Mouse (Mus musculus): ENCODE data around the gene Pitx2. TPM values are rescaled to one million over a fixed set of nuclear protein-coding genes. Genes with fewer than 3 reads are reported as not detected.

Pitx2 gene
- 28.1 and 29.0 TPM in 2 replicates for polyA plus RNA-seq (2015; fragmentation: Nextera tagmentation; extraction: Ambion mirVana)

DNA sequence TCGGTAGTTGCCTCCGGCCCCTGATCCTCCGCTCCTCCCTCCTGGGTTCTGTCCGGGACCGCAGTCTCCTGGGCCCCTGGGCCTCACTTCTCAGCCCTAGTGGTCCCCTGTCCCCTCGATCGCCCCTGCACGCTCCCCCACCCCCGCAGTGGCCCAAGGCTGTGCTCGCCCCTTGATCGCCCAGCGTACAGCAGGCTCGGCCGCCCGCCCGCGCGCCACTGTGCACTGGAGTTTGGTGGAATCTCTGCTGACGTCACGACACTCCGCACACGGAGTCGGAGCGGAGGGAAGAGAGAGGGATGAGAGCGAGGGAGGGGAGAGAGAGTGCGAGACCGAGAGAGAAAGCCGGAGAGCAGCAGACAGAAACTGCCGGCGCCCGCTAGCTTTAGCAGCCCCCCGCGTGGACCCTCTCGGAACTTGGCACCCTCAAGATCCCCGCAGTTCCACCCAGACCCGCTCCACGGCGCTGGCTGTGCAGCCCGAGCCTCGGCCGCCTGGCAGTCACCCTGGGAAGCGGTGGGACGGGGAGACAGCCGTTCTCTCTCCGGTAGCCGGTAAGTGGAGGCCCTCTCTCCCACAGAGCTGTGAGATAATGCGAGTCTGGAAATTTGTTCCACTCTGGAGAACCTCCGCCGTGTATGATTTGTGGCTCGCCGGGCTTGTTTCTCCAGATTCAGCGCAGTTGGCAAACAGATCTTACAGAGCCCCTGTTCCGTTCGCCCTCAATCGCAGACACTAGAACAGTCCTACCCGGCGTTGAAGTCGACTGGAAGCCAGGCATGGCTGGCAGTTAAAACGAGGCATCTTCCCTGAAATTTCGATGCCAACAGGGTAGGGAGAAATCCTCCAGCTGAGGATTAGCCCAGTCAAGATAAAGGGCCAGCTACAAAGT is at the start of gene Pitx2:
Gene Pitx2, plus strand, starts transcription at position 270 of the 892 bp plus-strand sequence.
- peak; percentile 83 for ATAC-seq
- no peaks in the 10 kb centered on the region for H3K36me3 ChIP-seq (ENCODE audit: control insufficient read depth, insufficient read depth, low read length)
- H3K27me3 ChIP-seq (replicated peaks; ENCODE audit: control insufficient read depth, insufficient read depth, low read length): peaks cover 51% of the 10 kb centered on the region
- H3K4me1 ChIP-seq (ENCODE audit: control insufficient read depth, insufficient read depth, low read length): peaks cover 13% of the 10 kb centered on the region
- H3K4me2 ChIP-seq (ENCODE audit: low read depth, low read length): peak within 1 kb of the TSS; percentile 90
- WGBS: under 1% methylated on average over 58 of the region's 60 CpGs
- H3K9ac ChIP-seq (ENCODE audit: low read depth, low read length): peak within 1 kb of the TSS; percentile 69
- H3K4me3 ChIP-seq (ENCODE audit: low read length): peak within 1 kb of the TSS; percentile 59
- H3K9me3 ChIP-seq (ENCODE audit: control insufficient read depth, low read length): no peaks in the 10 kb centered on the region
- H3K27ac ChIP-seq (ENCODE audit: low read length): peak within 1 kb of the TSS; percentile 49

GRCm38 (mm10) chr3:129150001-129150400 is 49.7 kb upstream of the Pitx2 start:
- H3K9ac ChIP-seq (ENCODE audit: low read depth, low read length): no peak overlapping the region
- H3K27me3 ChIP-seq (replicated peaks; ENCODE audit: control insufficient read depth, insufficient read depth, low read length): no peaks in the 10 kb centered on the region
- no peak for ATAC-seq
- no peaks in the 10 kb centered on the region for H3K36me3 ChIP-seq (ENCODE audit: control insufficient read depth, insufficient read depth, low read length)
- 92% methylated on average over 2 of the region's 2 CpGs for WGBS
- H3K4me1 ChIP-seq (ENCODE audit: control insufficient read depth, insufficient read depth, low read length): no peaks in the 10 kb centered on the region
- no peak overlapping the region for H3K4me2 ChIP-seq (ENCODE audit: low read depth, low read length)
- H3K27ac ChIP-seq (ENCODE audit: low read length): no peak overlapping the region
- no peaks in the 10 kb centered on the region for H3K9me3 ChIP-seq (ENCODE audit: control insufficient read depth, low read length)
- no peak overlapping the region for H3K4me3 ChIP-seq (ENCODE audit: low read length)

DNA sequence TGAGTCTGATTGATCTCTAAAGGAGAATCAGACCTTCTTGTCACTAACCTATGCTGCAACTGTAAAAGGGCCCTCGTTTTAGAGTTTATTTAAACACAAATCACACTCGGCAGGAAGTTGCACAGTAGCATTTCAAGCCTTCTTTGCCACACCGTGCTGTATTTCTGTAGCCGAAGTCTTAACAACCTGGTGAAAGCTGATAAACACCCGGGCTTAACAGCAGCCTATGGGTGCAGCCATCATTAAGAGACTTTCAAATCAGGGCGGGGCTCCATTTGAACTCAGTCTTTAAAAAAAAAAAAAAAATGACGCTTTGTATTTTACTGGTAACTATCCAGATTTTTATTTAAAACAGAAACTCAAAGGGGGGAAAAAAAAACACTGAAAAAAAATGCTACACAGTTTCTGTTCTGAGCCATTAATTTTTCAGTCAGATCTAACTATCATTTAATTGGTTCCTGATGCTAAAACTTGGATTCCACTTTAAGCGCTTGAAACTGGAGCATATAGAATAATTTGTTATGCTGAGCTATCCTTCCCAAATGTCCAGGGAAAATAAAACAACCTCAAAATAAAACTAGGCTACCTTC is 48.5 kb upstream of the Pitx2 start:
- Histone ChIP-seq H3K4me3 (ENCODE audit: low read length) (no peak overlapping the region), H3K27ac (ENCODE audit: low read length) (no peak overlapping the region), H3K4me2 (ENCODE audit: low read depth, low read length) (no peak overlapping the region), H3K4me1 (ENCODE audit: control insufficient read depth, insufficient read depth, low read length) (no peaks in the 10 kb centered on the region), H3K27me3 (replicated peaks; ENCODE audit: control insufficient read depth, insufficient read depth, low read length) (no peaks in the 10 kb centered on the region), H3K9me3 (ENCODE audit: control insufficient read depth, low read length) (no peaks in the 10 kb centered on the region), H3K9ac (ENCODE audit: low read depth, low read length) (no peak overlapping the region), H3K36me3 (ENCODE audit: control insufficient read depth, insufficient read depth, low read length) (no peaks in the 10 kb centered on the region)
- WGBS: 33% methylated on average over 8 of the region's 8 CpGs
- ATAC-seq: peak; percentile 68; the same call in 1 of the 2 replicates

DNA sequence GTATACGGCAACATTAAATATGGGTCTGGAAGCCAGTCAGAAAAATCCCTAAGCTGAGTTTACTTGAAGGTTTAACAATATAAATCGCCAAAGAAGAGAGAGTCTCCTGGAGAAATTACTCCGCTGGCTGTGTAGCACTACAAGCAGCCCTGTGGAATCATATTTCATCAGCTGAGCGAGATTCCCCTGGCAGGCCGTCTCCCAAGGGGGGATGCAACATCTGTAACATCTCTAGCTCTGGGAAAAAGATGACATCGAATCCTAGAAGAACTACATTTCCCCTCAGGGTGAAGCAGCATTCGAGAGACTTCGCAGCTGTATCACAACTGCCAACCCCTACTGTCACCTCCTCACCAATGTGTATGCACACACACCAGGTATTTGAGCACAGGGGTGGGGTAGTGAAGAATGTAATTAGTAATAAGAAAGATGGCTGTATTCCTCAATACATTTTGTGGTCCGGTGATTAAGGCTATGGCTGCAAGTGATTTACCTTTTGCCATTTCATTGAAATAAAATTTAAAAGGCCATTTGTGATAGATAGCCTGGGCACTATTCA is 40.8 kb upstream of the Pitx2 start:
- no peak for ATAC-seq
- no peak overlapping the region for H3K4me2 ChIP-seq (ENCODE audit: low read depth, low read length)
- no peak overlapping the region for H3K4me3 ChIP-seq (ENCODE audit: low read length)
- H3K9me3 ChIP-seq (ENCODE audit: control insufficient read depth, low read length): no peaks in the 10 kb centered on the region
- no peaks in the 10 kb centered on the region for H3K4me1 ChIP-seq (ENCODE audit: control insufficient read depth, insufficient read depth, low read length)
- no peak overlapping the region for H3K9ac ChIP-seq (ENCODE audit: low read depth, low read length)
- WGBS: 33% methylated on average over 9 of the region's 9 CpGs
- H3K27me3 ChIP-seq (replicated peaks; ENCODE audit: control insufficient read depth, insufficient read depth, low read length): no peaks in the 10 kb centered on the region
- no peaks in the 10 kb centered on the region for H3K36me3 ChIP-seq (ENCODE audit: control insufficient read depth, insufficient read depth, low read length)
- no peak overlapping the region for H3K27ac ChIP-seq (ENCODE audit: low read length)

DNA sequence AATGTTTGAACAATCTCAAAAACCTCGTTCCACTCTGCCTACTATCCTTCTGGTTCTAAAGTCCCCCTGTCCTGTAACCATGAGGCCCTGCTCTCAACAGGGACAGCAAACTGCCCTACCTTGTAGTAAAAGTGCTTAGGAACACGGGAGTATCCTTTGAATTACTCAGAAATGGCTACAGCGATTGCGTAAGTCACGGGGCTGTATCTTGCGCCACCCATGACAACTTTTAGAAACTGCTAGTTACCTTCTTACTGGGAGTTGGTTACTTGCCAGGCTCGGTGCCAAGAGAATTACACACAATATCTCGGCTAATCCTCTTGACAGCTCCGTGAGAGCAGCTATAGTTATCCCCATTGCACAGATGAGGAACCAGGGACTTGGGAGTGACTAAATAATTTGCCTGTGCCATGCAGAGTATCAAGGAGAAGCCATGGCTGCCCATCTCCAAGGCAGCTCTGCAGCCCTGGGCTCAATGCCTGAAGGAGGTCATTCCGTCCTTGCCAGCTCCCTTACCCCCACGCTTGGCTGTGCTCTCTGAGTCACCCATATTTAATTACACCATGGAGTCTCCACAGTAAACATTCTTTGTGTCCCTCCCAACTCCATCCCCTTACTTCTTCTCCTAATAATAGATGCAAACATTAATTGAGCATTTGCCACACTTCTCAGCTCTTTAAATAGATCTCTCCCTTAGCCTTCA is 38.2 kb upstream of the Pitx2 start:
- Histone ChIP-seq H3K4me1 (ENCODE audit: control insufficient read depth, insufficient read depth, low read length) (no peaks in the 10 kb centered on the region), H3K27me3 (replicated peaks; ENCODE audit: control insufficient read depth, insufficient read depth, low read length) (no peaks in the 10 kb centered on the region), H3K36me3 (ENCODE audit: control insufficient read depth, insufficient read depth, low read length) (no peaks in the 10 kb centered on the region), H3K9me3 (ENCODE audit: control insufficient read depth, low read length) (no peaks in the 10 kb centered on the region), H3K4me3 (ENCODE audit: low read length) (no peak overlapping the region), H3K4me2 (ENCODE audit: low read depth, low read length) (no peak overlapping the region), H3K9ac (ENCODE audit: low read depth, low read length) (no peak overlapping the region), H3K27ac (ENCODE audit: low read length) (no peak overlapping the region)
- no peak; the same call in 1 of the 2 replicates for ATAC-seq
- WGBS: 77% methylated on average over 11 of the region's 11 CpGs

DNA sequence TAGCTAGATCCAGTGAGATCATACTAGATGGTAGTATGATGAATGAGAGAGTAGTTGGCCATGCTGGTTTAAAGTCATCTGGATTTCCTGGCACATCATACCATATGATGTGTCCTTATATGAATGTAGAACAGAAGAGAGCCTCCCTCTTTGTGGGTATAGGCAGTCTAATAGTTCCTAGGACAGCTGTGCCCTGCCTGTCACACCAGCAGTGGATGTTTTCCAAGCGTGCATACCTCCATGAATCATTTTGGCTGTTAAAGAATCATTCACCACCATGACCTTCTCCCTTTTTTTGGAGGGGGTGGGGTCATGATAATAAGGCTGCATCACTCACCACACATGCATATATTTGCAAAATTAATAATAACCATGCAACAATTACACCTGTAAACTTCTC is 35.4 kb upstream of the Pitx2 start:
- Histone ChIP-seq H3K27ac (ENCODE audit: low read length) (no peak overlapping the region), H3K9me3 (ENCODE audit: control insufficient read depth, low read length) (no peaks in the 10 kb centered on the region), H3K9ac (ENCODE audit: low read depth, low read length) (no peak overlapping the region), H3K36me3 (ENCODE audit: control insufficient read depth, insufficient read depth, low read length) (no peaks in the 10 kb centered on the region), H3K4me1 (ENCODE audit: control insufficient read depth, insufficient read depth, low read length) (no peaks in the 10 kb centered on the region), H3K27me3 (replicated peaks; ENCODE audit: control insufficient read depth, insufficient read depth, low read length) (no peaks in the 10 kb centered on the region), H3K4me3 (ENCODE audit: low read length) (no peak overlapping the region), H3K4me2 (ENCODE audit: low read depth, low read length) (no peak overlapping the region)
- WGBS: 55% methylated on average over 1 of the region's 1 CpGs
- ATAC-seq: no peak

- no peaks in the 10 kb centered on the region for H3K36me3 ChIP-seq (ENCODE audit: control insufficient read depth, insufficient read depth, low read length)
- no peaks in the 10 kb centered on the region for H3K4me1 ChIP-seq (ENCODE audit: control insufficient read depth, insufficient read depth, low read length)
- no peak overlapping the region for H3K4me3 ChIP-seq (ENCODE audit: low read length)
- no peak overlapping the region for H3K9ac ChIP-seq (ENCODE audit: low read depth, low read length)
- H3K9me3 ChIP-seq (ENCODE audit: control insufficient read depth, low read length): no peaks in the 10 kb centered on the region
- no peak overlapping the region for H3K27ac ChIP-seq (ENCODE audit: low read length)
- no peak for ATAC-seq
- no peak overlapping the region for H3K4me2 ChIP-seq (ENCODE audit: low read depth, low read length)
- H3K27me3 ChIP-seq (replicated peaks; ENCODE audit: control insufficient read depth, insufficient read depth, low read length): no peaks in the 10 kb centered on the region
- 84% methylated on average over 8 of the region's 8 CpGs for WGBS
Observed at GRCm38 (mm10) chr3:129165715-129166114, 34.0 kb upstream of the Pitx2 start.

DNA sequence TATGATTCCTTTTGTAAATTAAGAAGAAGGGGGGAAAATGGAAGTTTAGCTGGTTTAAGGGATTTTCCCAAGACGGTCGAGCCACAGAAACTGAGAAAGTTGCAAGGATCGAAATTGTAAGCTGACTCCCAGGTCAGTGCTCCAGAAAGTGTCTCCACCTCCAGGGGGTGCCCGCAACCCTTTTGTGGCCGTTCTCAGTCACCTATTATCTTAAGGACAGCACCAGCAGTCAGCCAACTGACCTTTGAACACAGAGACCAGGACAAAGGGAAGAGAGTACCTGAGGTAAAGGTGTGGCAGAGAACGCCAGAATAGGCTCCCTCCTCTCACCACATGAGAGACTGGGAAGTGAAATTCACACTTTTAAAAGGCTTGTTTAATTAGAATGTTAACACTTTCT is 33.0 kb upstream of the Pitx2 start:
- no peak overlapping the region for H3K4me3 ChIP-seq (ENCODE audit: low read length)

DNA sequence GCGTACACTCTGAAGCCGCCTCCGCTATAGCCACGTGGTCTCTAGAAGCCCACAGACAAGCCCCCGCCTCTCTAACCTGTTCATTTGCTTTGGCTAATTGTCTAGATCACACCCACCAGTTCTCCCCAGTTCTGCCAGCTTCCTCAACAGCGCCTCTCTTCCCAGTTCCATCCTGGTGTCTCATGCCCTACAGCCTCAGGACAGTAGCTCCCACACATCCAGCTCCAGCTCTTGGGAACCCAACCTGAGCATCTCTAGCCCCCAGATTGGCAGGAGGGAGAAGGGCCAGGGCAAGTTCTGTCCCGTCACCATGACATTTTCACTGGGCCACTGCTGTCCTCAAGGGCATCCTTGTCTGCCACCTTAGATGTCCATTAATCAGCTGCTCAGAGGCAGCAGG is 29.3 kb upstream of the Pitx2 start:
- H3K27ac ChIP-seq (ENCODE audit: low read length): no peak overlapping the region
- no peaks in the 10 kb centered on the region for H3K9me3 ChIP-seq (ENCODE audit: control insufficient read depth, low read length)
- no peaks in the 10 kb centered on the region for H3K27me3 ChIP-seq (replicated peaks; ENCODE audit: control insufficient read depth, insufficient read depth, low read length)
- H3K36me3 ChIP-seq (ENCODE audit: control insufficient read depth, insufficient read depth, low read length): no peaks in the 10 kb centered on the region
- 78% methylated on average over 7 of the region's 7 CpGs for WGBS
- no peak overlapping the region for H3K4me2 ChIP-seq (ENCODE audit: low read depth, low read length)
- no peaks in the 10 kb centered on the region for H3K4me1 ChIP-seq (ENCODE audit: control insufficient read depth, insufficient read depth, low read length)
- ATAC-seq: no peak
- H3K4me3 ChIP-seq (ENCODE audit: low read length): no peak overlapping the region
- no peak overlapping the region for H3K9ac ChIP-seq (ENCODE audit: low read depth, low read length)

More for the DNA sequence above, 33.0 kb upstream of the Pitx2 start:
- H3K4me1 ChIP-seq (ENCODE audit: control insufficient read depth, insufficient read depth, low read length): no peaks in the 10 kb centered on the region
- H3K27ac ChIP-seq (ENCODE audit: low read length): no peak overlapping the region
- H3K36me3 ChIP-seq (ENCODE audit: control insufficient read depth, insufficient read depth, low read length): no peaks in the 10 kb centered on the region
- 20% methylated on average over 6 of the region's 6 CpGs for WGBS
- no peaks in the 10 kb centered on the region for H3K27me3 ChIP-seq (replicated peaks; ENCODE audit: control insufficient read depth, insufficient read depth, low read length)
- peak; percentile 97 for ATAC-seq
- H3K9ac ChIP-seq (ENCODE audit: low read depth, low read length): no peak overlapping the region
- H3K4me2 ChIP-seq (ENCODE audit: low read depth, low read length): no peak overlapping the region
- no peaks in the 10 kb centered on the region for H3K9me3 ChIP-seq (ENCODE audit: control insufficient read depth, low read length)

Data from intestine, embryonic 16.5 days (tissue).